Mouse (Mus musculus) liver, embryonic 14.5 days (tissue): ENCODE results near the gene Nlrp9b.

Source experiments
- CTCF ChIP-seq: IDR thresholded peaks from 2 replicates; pipeline ENCODE4 v1.5.1; 2016; ENCODE audit warnings: antibody characterized with exemption, low read depth, control low read depth
- EP300 ChIP-seq: IDR thresholded peaks from 2 replicates; pipeline ENCODE4 v1.6.1; 2016; ENCODE audit warnings: antibody characterized with exemption, low read depth

DNA sequence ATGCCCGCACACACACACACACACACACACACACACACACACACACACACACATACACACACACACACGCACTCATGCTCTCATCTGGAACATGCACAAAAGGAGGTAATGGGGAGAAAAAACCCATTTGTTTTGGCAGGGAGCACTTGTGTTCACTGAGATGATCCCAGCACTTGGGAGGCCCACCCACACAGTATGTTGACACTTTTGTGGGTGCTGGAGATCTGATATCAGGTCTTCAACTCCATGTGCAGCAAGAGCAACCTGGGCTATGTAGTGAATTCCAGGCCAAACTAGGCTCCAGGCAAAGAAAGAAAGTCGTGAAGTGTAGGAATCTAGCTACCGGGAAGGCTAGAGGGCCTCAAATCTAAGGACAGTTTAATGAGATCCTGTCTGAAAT lies 35.4 kb upstream of the Nlrp9b start:
- TF ChIP-seq CTCF, result no peak
- TF ChIP-seq EP300, result no peak
